Mouse (Mus musculus): ENCODE data around the gene Cfap46. TPM values are rescaled to one million over a fixed set of nuclear protein-coding genes. Genes with fewer than 3 reads are reported as not detected.

Gene Cfap46
- total and polyA plus RNA-seq, 2 experiments = 0.04 to 0.09 TPM

GRCm38 (mm10) chr7:139717781-139718180 is 34.2 kb upstream of the Cfap46 start:
- DNase-seq (ENCODE audit: extremely low read depth, low read depth, low spot score) = no peak
- Histone ChIP-seq H3K79me2 (ENCODE audit: control insufficient read depth, insufficient read depth, low read length) (no peaks in the 10 kb centered on the region), H3K27ac (replicated peaks; ENCODE audit: insufficient read depth, low read depth, low read length) (no peak overlapping the region), H3K4me1 (ENCODE audit: control insufficient read depth, insufficient read depth, low read length) (no peaks in the 10 kb centered on the region), H3K36me3 (ENCODE audit: control insufficient read depth, insufficient read depth, low read length) (no peaks in the 10 kb centered on the region), H3K4me3 (ENCODE audit: insufficient read depth, low read depth, low read length) (no peak overlapping the region), H3K27me3 (ENCODE audit: control insufficient read depth, insufficient read depth, low read length) (no peaks in the 10 kb centered on the region), H3K9ac (ENCODE audit: low read depth, low read length) (no peak overlapping the region)
- TF ChIP-seq POLR2A (IDR thresholded peaks at IDR 0.05; ENCODE audit: extremely low read depth, insufficient read depth, low read length) (no peak), CTCF (IDR thresholded peaks at IDR 0.05; ENCODE audit: low read depth, low read length) (no peak)
- 79% methylated on average over 8 of the region's 8 CpGs for WGBS

- no peak for TF ChIP-seq CTCF (IDR thresholded peaks at IDR 0.05; ENCODE audit: low read depth, low read length)
- no peak for TF ChIP-seq POLR2A (IDR thresholded peaks at IDR 0.05; ENCODE audit: extremely low read depth, insufficient read depth, low read length)
- H3K27ac ChIP-seq (replicated peaks; ENCODE audit: insufficient read depth, low read depth, low read length) = no peak overlapping the region
Measured at GRCm38 (mm10) chr7:139711821-139712220, 28.2 kb upstream of the Cfap46 start.

GRCm38 (mm10) chr7:139706411-139707120 is 22.9 kb upstream of the Cfap46 start:
- Histone ChIP-seq H3K36me3 (ENCODE audit: control insufficient read depth, insufficient read depth, low read length) (no peaks in the 10 kb centered on the region), H3K4me1 (ENCODE audit: control insufficient read depth, insufficient read depth, low read length) (no peaks in the 10 kb centered on the region), H3K79me2 (ENCODE audit: control insufficient read depth, insufficient read depth, low read length) (no peaks in the 10 kb centered on the region), H3K27ac (replicated peaks; ENCODE audit: insufficient read depth, low read depth, low read length) (no peak overlapping the region), H3K9ac (ENCODE audit: low read depth, low read length) (no peak overlapping the region), H3K4me3 (ENCODE audit: insufficient read depth, low read depth, low read length) (no peak overlapping the region), H3K27me3 (ENCODE audit: control insufficient read depth, insufficient read depth, low read length) (no peaks in the 10 kb centered on the region; the same call in 1 of the 2 replicates)
- no peak for TF ChIP-seq CTCF (IDR thresholded peaks at IDR 0.05; ENCODE audit: low read depth, low read length)
- TF ChIP-seq POLR2A (IDR thresholded peaks at IDR 0.05; ENCODE audit: extremely low read depth, insufficient read depth, low read length) = no peak
- 59% methylated on average over 13 of the region's 13 CpGs for WGBS
- no peak for DNase-seq (ENCODE audit: extremely low read depth, low read depth, low spot score)

More at GRCm38 (mm10) chr7:139711821-139712220, 28.2 kb upstream of the Cfap46 start:
- Histone ChIP-seq H3K36me3 (ENCODE audit: control insufficient read depth, insufficient read depth, low read length) (no peaks in the 10 kb centered on the region), H3K9ac (ENCODE audit: low read depth, low read length) (no peak overlapping the region), H3K4me1 (ENCODE audit: control insufficient read depth, insufficient read depth, low read length) (no peaks in the 10 kb centered on the region), H3K27me3 (ENCODE audit: control insufficient read depth, insufficient read depth, low read length) (no peaks in the 10 kb centered on the region; the same call in 1 of the 2 replicates), H3K79me2 (ENCODE audit: control insufficient read depth, insufficient read depth, low read length) (no peaks in the 10 kb centered on the region), H3K4me3 (ENCODE audit: insufficient read depth, low read depth, low read length) (no peak overlapping the region)
- no peak for DNase-seq (ENCODE audit: extremely low read depth, low read depth, low spot score)

- DNase-seq (ENCODE audit: extremely low read depth, low read depth, low spot score) = no peak
- TF ChIP-seq POLR2A (IDR thresholded peaks at IDR 0.05; ENCODE audit: extremely low read depth, insufficient read depth, low read length) (no peak), CTCF (IDR thresholded peaks at IDR 0.05; ENCODE audit: low read depth, low read length) (no peak)
- Histone ChIP-seq H3K9ac (ENCODE audit: low read depth, low read length) (no peak overlapping the region), H3K4me3 (ENCODE audit: insufficient read depth, low read depth, low read length) (no peak overlapping the region), H3K4me1 (ENCODE audit: control insufficient read depth, insufficient read depth, low read length) (no peaks in the 10 kb centered on the region), H3K27me3 (ENCODE audit: control insufficient read depth, insufficient read depth, low read length) (no peaks in the 10 kb centered on the region; the same call in 1 of the 2 replicates), H3K27ac (replicated peaks; ENCODE audit: insufficient read depth, low read depth, low read length) (no peak overlapping the region), H3K36me3 (ENCODE audit: control insufficient read depth, insufficient read depth, low read length) (no peaks in the 10 kb centered on the region), H3K79me2 (ENCODE audit: control insufficient read depth, insufficient read depth, low read length) (no peaks in the 10 kb centered on the region)
- 92% methylated on average over 8 of the region's 8 CpGs for WGBS
Measured at GRCm38 (mm10) chr7:139705781-139706180, 22.2 kb upstream of the Cfap46 start.

GRCm38 (mm10) chr7:139705081-139705480 is 21.5 kb upstream of the Cfap46 start:
- TF ChIP-seq POLR2A (IDR thresholded peaks at IDR 0.05; ENCODE audit: extremely low read depth, insufficient read depth, low read length) = no peak
- TF ChIP-seq CTCF (IDR thresholded peaks at IDR 0.05; ENCODE audit: low read depth, low read length) = no peak
- DNase-seq (ENCODE audit: extremely low read depth, low read depth, low spot score) = no peak
- no peak overlapping the region for H3K27ac ChIP-seq (replicated peaks; ENCODE audit: insufficient read depth, low read depth, low read length)
- no peaks in the 10 kb centered on the region for H3K36me3 ChIP-seq (ENCODE audit: control insufficient read depth, insufficient read depth, low read length)
- 58% methylated on average over 4 of the region's 4 CpGs for WGBS
- H3K79me2 ChIP-seq (ENCODE audit: control insufficient read depth, insufficient read depth, low read length) = no peaks in the 10 kb centered on the region
- H3K9ac ChIP-seq (ENCODE audit: low read depth, low read length) = no peak overlapping the region
- no peak overlapping the region for H3K4me3 ChIP-seq (ENCODE audit: insufficient read depth, low read depth, low read length)
- no peaks in the 10 kb centered on the region; the same call in 1 of the 2 replicates for H3K27me3 ChIP-seq (ENCODE audit: control insufficient read depth, insufficient read depth, low read length)
- H3K4me1 ChIP-seq (ENCODE audit: control insufficient read depth, insufficient read depth, low read length) = no peaks in the 10 kb centered on the region

- H3K9ac ChIP-seq (ENCODE audit: low read depth, low read length) = no peak overlapping the region
- no peaks in the 10 kb centered on the region for H3K36me3 ChIP-seq (ENCODE audit: control insufficient read depth, insufficient read depth, low read length)
- TF ChIP-seq POLR2A (IDR thresholded peaks at IDR 0.05; ENCODE audit: extremely low read depth, insufficient read depth, low read length) (no peak), CTCF (IDR thresholded peaks at IDR 0.05; ENCODE audit: low read depth, low read length) (no peak)
- 2% methylated on average over 2 of the region's 2 CpGs for WGBS
- no peaks in the 10 kb centered on the region; the same call in 1 of the 2 replicates for H3K27me3 ChIP-seq (ENCODE audit: control insufficient read depth, insufficient read depth, low read length)
- no peak overlapping the region for H3K27ac ChIP-seq (replicated peaks; ENCODE audit: insufficient read depth, low read depth, low read length)
- H3K4me3 ChIP-seq (ENCODE audit: insufficient read depth, low read depth, low read length) = no peak overlapping the region
- DNase-seq (ENCODE audit: extremely low read depth, low read depth, low spot score) = no peak
- no peaks in the 10 kb centered on the region for H3K4me1 ChIP-seq (ENCODE audit: control insufficient read depth, insufficient read depth, low read length)
- H3K79me2 ChIP-seq (ENCODE audit: control insufficient read depth, insufficient read depth, low read length) = no peaks in the 10 kb centered on the region
Measured at GRCm38 (mm10) chr7:139703826-139704199, 20.2 kb upstream of the Cfap46 start.

All from liver, adult 2 months (tissue).